Mouse (Mus musculus): ENCODE measurements around the gene Asap2.

Asap2 gene

GRCm38 (mm10) chr12:21315923-21316868, 325.9 kb downstream of the Asap2 start, which contains the start of gene Iah1:
TSS of gene Iah1 (plus strand) at chr12:21316389.
- DNase-seq (ENCODE audit: low spot score in 2 of 2), result peak; percentile 55 to 73

GRCm38 (mm10) chr12:21316869-21317265, 326.6 kb downstream of the Asap2 start:
- no peak for DNase-seq (ENCODE audit: low spot score in 2 of 2)

- DNase-seq (ENCODE audit: low spot score in 2 of 2), result peak in 1 of 2 experiments; percentile 55
Measured at GRCm38 (mm10) chr12:21318143-21318895, 328.1 kb downstream of the Asap2 start.

Measured in cerebellum, postnatal 4 days (tissue).